Mouse (Mus musculus) adrenal gland, adult 8-10 months (tissue): ENCODE data around the gene Hps4. TPM values are rescaled to one million over a fixed set of nuclear protein-coding genes. Genes with fewer than 3 reads are reported as not detected.
A peak's percentile ranks its signal among the peaks of the same experiment; 100 is the strongest.
"Not testable (repeated sequence)": the region's sequence is repeated elsewhere in the genome, so short reads cannot be mapped to it uniquely, and the experiment has no call there.

Source experiments
- DNase-seq: peaks from one replicate; pipeline ENCODE4 v3.0.0; 2022
- total RNA-seq, 4 experiments: library from RNA; stranded (reverse); gene quantifications; 2 replicates each; pipeline ENCODE4 v1.2.4; 2022

Hps4 gene
- total RNA-seq, 4 experiments from 2014 or later = 27.7 to 43.6 (median 31.3) TPM

DNA sequence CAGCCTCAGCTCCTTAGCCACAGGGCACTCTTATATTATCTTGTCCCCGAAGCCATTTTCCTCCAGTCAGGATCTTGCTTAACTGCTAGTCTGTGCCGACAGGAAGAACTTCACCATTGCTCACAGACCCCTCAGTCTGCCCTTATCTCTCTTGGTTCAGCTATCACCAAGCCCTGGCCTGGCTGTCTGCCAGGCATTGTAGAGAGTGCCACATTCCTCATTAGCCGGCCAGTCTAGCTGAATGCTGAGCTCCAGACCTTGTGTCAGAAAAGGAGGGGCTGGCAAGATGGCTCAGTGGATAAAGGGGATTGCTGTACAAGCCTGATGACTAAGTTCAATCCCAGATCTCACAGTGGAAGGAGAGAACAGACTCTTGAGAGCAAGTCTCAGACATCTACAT is 63.1 kb downstream of the Hps4 start:
- no peak for DNase-seq

DNA sequence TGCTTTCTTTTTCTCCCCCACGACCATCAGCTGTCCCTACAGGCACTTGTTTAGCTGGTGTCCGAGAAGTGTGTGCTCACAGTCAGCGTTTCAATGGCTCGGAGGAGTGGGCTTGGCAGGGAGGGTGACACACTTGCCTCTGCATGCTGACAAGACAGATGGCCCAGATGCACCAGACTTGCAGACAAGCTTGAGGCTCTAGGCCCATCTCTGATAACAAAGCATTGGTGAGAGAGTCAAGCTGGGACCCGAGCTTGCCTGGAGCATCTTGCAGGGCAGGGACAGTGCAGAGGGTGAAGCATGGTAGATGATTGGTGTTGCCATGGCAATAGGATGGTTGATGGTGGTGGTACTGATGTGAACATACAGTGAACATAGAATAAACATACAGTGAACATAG is 66.4 kb downstream of the Hps4 start:
- DNase-seq = no peak

DNA sequence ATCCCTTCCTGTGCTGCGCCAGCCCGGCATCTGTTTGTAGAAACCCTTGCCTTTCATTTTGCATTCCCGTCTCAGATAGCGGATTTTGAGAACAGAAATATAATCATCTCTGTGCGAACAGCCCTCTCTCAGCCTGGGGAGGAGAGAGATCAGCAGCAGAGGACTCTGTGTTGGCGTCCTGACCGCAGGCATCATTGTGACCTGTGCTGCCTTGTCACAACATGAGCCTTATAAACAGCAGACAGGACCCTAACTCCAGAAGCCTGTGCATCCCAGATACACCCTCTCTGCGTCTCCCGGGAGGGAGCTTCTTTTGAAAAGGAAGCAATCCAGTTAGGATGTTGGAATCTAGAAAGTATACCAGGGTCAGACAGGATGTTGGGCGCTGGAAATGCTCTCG is 68.2 kb downstream of the Hps4 start:
- DNase-seq = no peak

DNA sequence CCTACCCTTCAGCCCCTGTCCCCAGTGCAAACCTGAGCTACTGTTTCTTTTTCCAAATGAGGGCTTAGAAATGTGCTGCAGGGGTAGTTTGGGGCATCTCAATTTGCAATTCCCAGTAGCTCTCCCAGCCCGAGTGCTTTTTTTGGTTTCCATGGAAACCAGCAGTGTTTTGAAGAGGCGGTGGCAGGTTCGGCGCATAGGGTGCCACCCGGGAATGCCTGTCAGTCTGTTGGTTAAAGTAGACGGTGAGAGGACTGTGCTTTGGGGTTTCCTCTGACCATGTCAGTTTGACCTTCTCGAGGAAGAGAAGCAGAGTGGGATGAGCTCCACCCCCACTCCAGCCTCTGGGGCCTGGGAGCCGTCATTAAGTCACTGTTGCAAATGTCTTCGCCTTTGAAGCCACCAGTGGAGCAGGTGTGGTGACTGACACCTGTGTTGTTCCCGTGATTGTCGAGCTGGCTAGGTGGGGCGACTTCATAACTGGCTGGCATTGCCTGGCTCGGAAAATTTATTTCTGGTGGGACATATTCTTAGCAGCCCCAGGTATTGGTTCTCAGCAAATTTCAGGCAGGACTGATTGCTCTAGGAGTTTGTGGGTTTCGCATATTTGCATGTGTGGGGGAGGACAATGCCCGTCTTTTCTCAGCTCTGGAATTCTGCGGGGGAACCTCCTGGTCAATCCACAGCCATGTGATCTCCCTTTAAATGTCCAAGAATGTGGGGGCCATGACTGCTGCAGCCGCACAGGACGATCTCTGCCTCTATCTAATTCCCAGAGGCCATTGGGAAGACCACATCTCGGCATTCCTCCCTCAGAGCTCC is 68.8 kb downstream of the Hps4 start:
- DNase-seq = no peak

DNA sequence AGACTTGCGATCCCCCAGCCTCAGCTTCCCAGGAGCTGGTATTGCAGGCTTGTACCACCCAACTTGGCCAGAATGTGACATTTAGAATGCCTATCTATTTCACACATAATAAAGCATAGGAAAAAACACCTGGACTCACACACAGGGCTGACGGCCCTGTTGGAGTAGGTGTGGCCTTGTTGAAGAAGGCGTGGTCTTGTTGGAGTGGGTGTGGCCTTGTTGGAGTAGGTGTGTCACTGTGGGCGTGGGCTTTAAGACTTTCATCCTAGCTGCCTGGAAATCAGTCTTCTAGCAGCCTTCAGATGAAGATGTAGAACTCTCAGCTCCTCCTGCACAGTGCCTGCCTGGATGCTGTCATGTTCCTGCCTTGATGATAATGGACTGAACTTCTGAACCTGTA is 69.9 kb downstream of the Hps4 start:
- not testable (repeated sequence) for DNase-seq

- DNase-seq = no peak
Observed at GRCm38 (mm10) chr5:112416673-112417072, 73.8 kb downstream of the Hps4 start.

- no peak for DNase-seq
Observed at GRCm38 (mm10) chr5:112418023-112418422, 75.1 kb downstream of the Hps4 start.

- no peak for DNase-seq
Observed at GRCm38 (mm10) chr5:112419535-112419934, 76.7 kb downstream of the Hps4 start.

DNA sequence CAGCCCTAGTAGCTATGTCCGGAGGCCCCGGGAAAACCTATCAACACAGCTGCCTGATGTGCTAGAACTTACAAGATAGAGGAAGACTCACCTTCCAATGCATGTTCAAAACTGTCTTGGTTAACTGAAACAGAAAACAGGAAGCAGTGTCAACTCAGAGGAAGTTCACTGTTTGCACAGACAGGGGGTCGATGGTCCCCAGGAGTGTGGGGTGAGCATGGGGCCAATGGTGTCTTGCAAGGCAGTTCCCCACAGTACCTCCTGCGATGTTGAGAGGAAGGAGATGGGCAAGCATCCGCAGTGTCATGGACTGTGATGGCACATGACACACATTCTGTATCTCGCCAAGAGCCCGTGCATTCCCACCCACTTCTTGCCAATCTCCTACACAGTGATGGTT is 83.8 kb downstream of the Hps4 start:
- DNase-seq = no peak

GRCm38 (mm10) chr5:112427283-112427682 is 84.4 kb downstream of the Hps4 start:
- DNase-seq = peak; percentile 11

Other genes with a start within 250 kb of the Hps4 start
- gene Cryba4, start 90.6 kb upstream of the Hps4 start, total RNA-seq = 100 to 1,000 TPM in 1 of 4 experiments, 10 to 100 TPM in 3; 42.1 to 126 (median 66.3) TPM
- gene Crybb1, start 87.3 kb upstream of the Hps4 start, total RNA-seq = 1 to 10 TPM in 3 of 4 experiments, under 1 TPM in 1; 0.74 to 7.0 (median 2.6) TPM
- 100 to 1,000 TPM; 143 to 211 (median 173) TPM for gene Tpst2, start 66.4 kb upstream of the Hps4 start, total RNA-seq
- gene Tfip11, start 16.7 kb upstream of the Hps4 start, total RNA-seq = 10 to 100 TPM; 36.2 to 44.0 (median 38.9) TPM
- 10 to 100 TPM; 26.0 to 51.5 (median 29.9) TPM for gene Srrd, start within 50 bp of the Hps4 start, total RNA-seq
- under 1 TPM in 2 of 4 experiments, not detected in 2; 0.17 TPM for gene Gm6583, start 12.9 kb downstream of the Hps4 start, total RNA-seq
- gene Asphd2, start 51.8 kb downstream of the Hps4 start, total RNA-seq = 1 to 10 TPM; 2.2 to 6.9 (median 3.5) TPM
- gene Gm6588, start 106.3 kb downstream of the Hps4 start, total RNA-seq = not detected
- gene Sez6l, start 234.1 kb downstream of the Hps4 start, total RNA-seq = 10 to 100 TPM in 1 of 4 experiments, 1 to 10 TPM in 3; 5.5 to 10.8 (median 7.5) TPM